Mouse (Mus musculus) hindbrain, postnatal 0 days (tissue): ENCODE results near the gene Angptl6. TPM values are rescaled to one million over a fixed set of nuclear protein-coding genes. Genes with fewer than 3 reads are reported as not detected.

ENCODE experiments used
- ATAC-seq: fragments of 200-750 bp; cut with Nextera tagmentation; 2 replicates; pipeline ENCODE4 v1.8.0; 2017; ENCODE audit warnings: mild to moderate bottlenecking, moderate TSS enrichment, moderate library complexity
- DNase-seq: peaks from one replicate; pipeline ENCODE4 v3.0.0-alpha.2; 2015; ENCODE audit warnings: low spot score
- H3K27ac ChIP-seq: fragments of 300-500 bp; sonication (generic); 2 replicates; pipeline ENCODE4 v1.5.1; 2014; ENCODE audit warnings: mild to moderate bottlenecking
- H3K27me3 ChIP-seq: fragments of 300-500 bp; sonication (generic); 2 replicates; pipeline ENCODE4 v1.6.1; 2014; ENCODE audit warnings: low read length, mixed read lengths; ENCODE audit not compliant: insufficient read depth
- H3K36me3 ChIP-seq: fragments of 300-500 bp; sonication (generic); 2 replicates; pipeline ENCODE4 v1.6.1; 2014; ENCODE audit warnings: low read length, mixed read lengths; ENCODE audit not compliant: insufficient read depth
- H3K4me1 ChIP-seq: fragments of 300-500 bp; sonication (generic); 2 replicates; pipeline ENCODE4 v1.6.1; 2014; ENCODE audit warnings: antibody characterized with exemption, low read length, mixed read lengths; ENCODE audit not compliant: insufficient read depth
- H3K4me2 ChIP-seq: fragments of 300-500 bp; sonication (generic); 2 replicates; pipeline ENCODE4 v1.6.1; 2014; ENCODE audit warnings: low read depth, mild to moderate bottlenecking, low read length, moderate library complexity, mixed read lengths
- H3K4me3 ChIP-seq: fragments of 300-500 bp; sonication (generic); 2 replicates; pipeline ENCODE4 v1.5.1; 2014; ENCODE audit warnings: low read length
- H3K9ac ChIP-seq: fragments of 300-500 bp; sonication (generic); replicated peaks from 2 replicates; pipeline ENCODE4 v1.6.1; 2014; ENCODE audit warnings: mild to moderate bottlenecking, low read length, moderate library complexity, mixed read lengths
- H3K9me3 ChIP-seq: fragments of 300-500 bp; sonication (generic); 2 replicates; pipeline ENCODE4 v1.6.1; 2016; ENCODE audit warnings: low read length, mixed read lengths
- CTCF ChIP-seq: IDR thresholded peaks from 2 replicates; pipeline ENCODE4 v1.5.1; 2016; ENCODE audit warnings: antibody characterized with exemption, control low read depth, low read depth
- WGBS: fragments of 180-500 bp; shearing (Covaris S2); extraction: QIAGEN DNeasy Blood & Tissue Kit; methylation state at CpG from one replicate; pipeline ENCODE4 v1.1.7; 2014; 5-methylcytosine and 5-hydroxymethylcytosine counted together
- polyA plus RNA-seq: library from polyadenylated mRNA; unstranded; fragments of >200 nt; fragmentation: Nextera tagmentation; extraction: Ambion mirVana; gene quantifications from 2 replicates; pipeline ENCODE4 v1.2.1, GENCODE M21; 2015
- total RNA-seq: library from RNA; depleted of rRNA; stranded (reverse); fragments of >200 nt; gene quantifications from 2 replicates; pipeline ENCODE4 v1.2.3, GENCODE M21; 2014

The Angptl6 gene
- total and polyA plus RNA-seq, 2 experiments from 2014 or later = 11.1 to 12.1 TPM

GRCm38 (mm10) chr9:20898511-20899073 lies 19.1 kb upstream of the Angptl6 start, which contains the start of gene Eif3g:
TSS of gene Eif3g (minus strand) at chr9:20898623.
- Histone ChIP-seq H3K36me3 (peaks cover 24% of the 10 kb centered on the region), H3K4me1 (peaks cover 6% of the 10 kb centered on the region; the same call in 1 of the 2 replicates), H3K4me3 (peak within 1 kb of the TSS; percentile 91), H3K27ac (peak within 1 kb of the TSS; percentile 78; the same call in 1 of the 2 replicates), H3K9me3 (no peaks in the 10 kb centered on the region), H3K27me3 (no peaks in the 10 kb centered on the region), H3K4me2 (peak within 1 kb of the TSS; percentile 99), H3K9ac (peak within 1 kb of the TSS; percentile 85)
- ATAC-seq = peak; percentile 88
- peak; percentile 92 for DNase-seq
- WGBS = 7% methylated on average over 34 of the region's 34 CpGs
- TF ChIP-seq CTCF = peak; percentile 96

- TF ChIP-seq CTCF = no peak
- Histone ChIP-seq H3K4me1 (peaks cover 6% of the 10 kb centered on the region; the same call in 1 of the 2 replicates), H3K9me3 (no peaks in the 10 kb centered on the region), H3K9ac (peak overlapping the region; percentile 85), H3K4me2 (peak overlapping the region; percentile 99), H3K27ac (peak overlapping the region; percentile 78; the same call in 1 of the 2 replicates), H3K27me3 (no peaks in the 10 kb centered on the region), H3K4me3 (peak overlapping the region; percentile 91), H3K36me3 (peaks cover 31% of the 10 kb centered on the region)
- ATAC-seq (peak; percentile 69), DNase-seq (no peak)
- 6% methylated on average over 26 of the region's 39 CpGs for WGBS
Observed at GRCm38 (mm10) chr9:20897736-20898510, 18.4 kb upstream of the Angptl6 start.

- no peaks in the 10 kb centered on the region for H3K9me3 ChIP-seq
- DNase-seq = no peak
- no peak for TF ChIP-seq CTCF
- H3K4me1 ChIP-seq = peaks cover 6% of the 10 kb centered on the region; the same call in 1 of the 2 replicates
- WGBS = 94% methylated on average over 9 of the region's 9 CpGs
- no peaks in the 10 kb centered on the region for H3K27me3 ChIP-seq
- no peak overlapping the region for H3K27ac ChIP-seq
- H3K36me3 ChIP-seq = peaks cover 51% of the 10 kb centered on the region
- H3K4me3 ChIP-seq = no peak overlapping the region
- H3K9ac ChIP-seq = no peak overlapping the region
- no peak for ATAC-seq
- no peak overlapping the region for H3K4me2 ChIP-seq
Observed at GRCm38 (mm10) chr9:20895382-20895781, 15.9 kb upstream of the Angptl6 start.

- no peaks in the 10 kb centered on the region for H3K27me3 ChIP-seq
- H3K27ac ChIP-seq = no peak overlapping the region
- TF ChIP-seq CTCF = no peak
- DNase-seq (no peak), ATAC-seq (no peak)
- peaks cover 59% of the 10 kb centered on the region for H3K36me3 ChIP-seq
- H3K4me3 ChIP-seq = no peak overlapping the region
- H3K4me2 ChIP-seq = no peak overlapping the region
- peaks cover 6% of the 10 kb centered on the region; the same call in 1 of the 2 replicates for H3K4me1 ChIP-seq
- no peak overlapping the region for H3K9ac ChIP-seq
- H3K9me3 ChIP-seq = no peaks in the 10 kb centered on the region
- WGBS = 89% methylated on average over 15 of the region's 15 CpGs
Observed at GRCm38 (mm10) chr9:20894629-20895028, 15.1 kb upstream of the Angptl6 start.

GRCm38 (mm10) chr9:20893590-20894343 lies 14.2 kb upstream of the Angptl6 start:
- no peak overlapping the region for H3K4me2 ChIP-seq
- DNase-seq = no peak
- no peak for ATAC-seq
- peaks cover 6% of the 10 kb centered on the region; the same call in 1 of the 2 replicates for H3K4me1 ChIP-seq
- 89% methylated on average over 13 of the region's 13 CpGs for WGBS
- H3K27me3 ChIP-seq = no peaks in the 10 kb centered on the region
- peaks cover 63% of the 10 kb centered on the region for H3K36me3 ChIP-seq
- H3K27ac ChIP-seq = no peak overlapping the region
- no peak overlapping the region for H3K4me3 ChIP-seq
- no peaks in the 10 kb centered on the region for H3K9me3 ChIP-seq
- no peak overlapping the region for H3K9ac ChIP-seq
- TF ChIP-seq CTCF = no peak

GRCm38 (mm10) chr9:20893069-20893468 lies 13.5 kb upstream of the Angptl6 start:
- Histone ChIP-seq H3K4me3 (no peak overlapping the region), H3K9ac (no peak overlapping the region), H3K4me2 (no peak overlapping the region), H3K4me1 (peaks cover 6% of the 10 kb centered on the region; the same call in 1 of the 2 replicates), H3K27me3 (no peaks in the 10 kb centered on the region), H3K9me3 (no peaks in the 10 kb centered on the region), H3K36me3 (peaks cover 63% of the 10 kb centered on the region), H3K27ac (no peak overlapping the region)
- DNase-seq = no peak
- TF ChIP-seq CTCF = no peak
- WGBS = 61% methylated on average over 5 of the region's 5 CpGs
- no peak for ATAC-seq
